Mouse (Mus musculus) forebrain, embryonic 12.5 days (tissue): ENCODE data around the gene Hist3h2ba. TPM values are rescaled to one million over a fixed set of nuclear protein-coding genes. Genes with fewer than 3 reads are reported as not detected.
"Not testable (repeated sequence)": the region's sequence is repeated elsewhere in the genome, so short reads cannot be mapped to it uniquely, and the experiment has no call there.

Experiments
- ATAC-seq: fragments of 200-750 bp; cut with Nextera tagmentation; 2 replicates; pipeline ENCODE4 v1.8.0; 2017; ENCODE audit warnings: moderate TSS enrichment; ENCODE audit not compliant: low FRiP score
- H3K27ac ChIP-seq: fragments of 300-500 bp; sonication (generic); 2 replicates; pipeline ENCODE4 v1.5.1; 2016; ENCODE audit warnings: mild to moderate bottlenecking
- H3K27me3 ChIP-seq: fragments of 300-500 bp; sonication (generic); 2 replicates; pipeline ENCODE4 v1.6.1; 2016; ENCODE audit warnings: mild to moderate bottlenecking
- H3K36me3 ChIP-seq: fragments of 300-500 bp; sonication (generic); replicated peaks from 2 replicates; pipeline ENCODE4 v1.6.1; 2016; ENCODE audit warnings: mild to moderate bottlenecking
- H3K4me1 ChIP-seq: fragments of 300-500 bp; sonication (generic); 2 replicates; pipeline ENCODE4 v1.6.1; 2016
- H3K4me2 ChIP-seq: fragments of 300-500 bp; sonication (generic); 2 replicates; pipeline ENCODE4 v1.6.1; 2016; ENCODE audit warnings: mild to moderate bottlenecking, moderate library complexity
- H3K4me3 ChIP-seq: fragments of 300-500 bp; sonication (generic); replicated peaks from 2 replicates; pipeline ENCODE4 v1.5.1; 2016; ENCODE audit warnings: mild to moderate bottlenecking
- H3K9ac ChIP-seq: fragments of 300-500 bp; sonication (generic); 2 replicates; pipeline ENCODE4 v1.6.1; 2016; ENCODE audit warnings: mild to moderate bottlenecking
- H3K9me3 ChIP-seq: fragments of 300-500 bp; sonication (generic); 2 replicates; pipeline ENCODE4 v1.6.1; 2016
- WGBS: fragments of 180-500 bp; shearing (Covaris S2); methylation state at CpG from one replicate; pipeline ENCODE4 v1.1.7; 2016; 5-methylcytosine and 5-hydroxymethylcytosine counted together
- polyA plus RNA-seq: library from polyadenylated mRNA; unstranded; fragments of >200 nt; fragmentation: Nextera tagmentation; extraction: Ambion mirVana; gene quantifications from 2 replicates; pipeline ENCODE4 v1.2.1, GENCODE M21; 2016

Hist3h2ba gene
- polyA plus RNA-seq, 1 experiment from 2014 or later, result 187 TPM

- 13% methylated on average over 23 of the region's 23 CpGs for WGBS
- peak overlapping the region; percentile 64 for H3K4me3 ChIP-seq
- peak overlapping the region; percentile 68 for H3K9ac ChIP-seq
- no peaks in the 10 kb centered on the region for H3K36me3 ChIP-seq
- ATAC-seq, result peak; percentile 61
- peak overlapping the region; percentile 99 for H3K27ac ChIP-seq
- peak overlapping the region; percentile 71 for H3K4me2 ChIP-seq
- peaks cover 7% of the 10 kb centered on the region; the same call in 1 of the 2 replicates for H3K27me3 ChIP-seq
- no peaks in the 10 kb centered on the region for H3K9me3 ChIP-seq
- H3K4me1 ChIP-seq, result peaks cover 28% of the 10 kb centered on the region
Observed at GRCm38 (mm10) chr11:58947798-58948528, 757 bp upstream of the Hist3h2ba start.

- WGBS, result 2% methylated on average over 20 of the region's 20 CpGs
- H3K4me3 ChIP-seq, result peak overlapping the region; percentile 64
- peak; percentile 47 for ATAC-seq
Observed at GRCm38 (mm10) chr11:58949480-58950431, 1.0 kb downstream of the Hist3h2ba start.

GRCm38 (mm10) chr11:58951210-58951609, 2.5 kb downstream of the Hist3h2ba start:
- Histone ChIP-seq H3K4me1 (peaks cover 38% of the 10 kb centered on the region), H3K36me3 (no peaks in the 10 kb centered on the region), H3K9me3 (no peaks in the 10 kb centered on the region), H3K4me2 (no peak overlapping the region), H3K9ac (no peak overlapping the region), H3K4me3 (no peak overlapping the region), H3K27ac (peak overlapping the region; percentile 53; the same call in 1 of the 2 replicates), H3K27me3 (no peaks in the 10 kb centered on the region)
- ATAC-seq, result no peak
- 71% methylated on average over 5 of the region's 5 CpGs for WGBS

More at GRCm38 (mm10) chr11:58949480-58950431, 1.0 kb downstream of the Hist3h2ba start:
- peak overlapping the region; percentile 91 for H3K9ac ChIP-seq
- H3K4me2 ChIP-seq, result peak overlapping the region; percentile 60
- H3K9me3 ChIP-seq, result no peaks in the 10 kb centered on the region
- H3K36me3 ChIP-seq, result no peaks in the 10 kb centered on the region
- H3K27ac ChIP-seq, result peak overlapping the region; percentile 99
- H3K27me3 ChIP-seq, result no peaks in the 10 kb centered on the region
- peaks cover 35% of the 10 kb centered on the region for H3K4me1 ChIP-seq

- under 1% methylated on average over 33 of the region's 33 CpGs for WGBS
- no peaks in the 10 kb centered on the region for H3K9me3 ChIP-seq
- H3K4me3 ChIP-seq, result peak overlapping the region; percentile 71
- ATAC-seq, result peak; percentile 39
- H3K9ac ChIP-seq, result peak overlapping the region; percentile 91
- peaks cover 9% of the 10 kb centered on the region for H3K36me3 ChIP-seq
- peak overlapping the region; percentile 100 for H3K27ac ChIP-seq
- no peaks in the 10 kb centered on the region for H3K27me3 ChIP-seq
- peak overlapping the region; percentile 92 for H3K4me2 ChIP-seq
- H3K4me1 ChIP-seq, result peaks cover 49% of the 10 kb centered on the region
Observed at GRCm38 (mm10) chr11:58953351-58954169, 4.8 kb downstream of the Hist3h2ba start.

GRCm38 (mm10) chr11:58954170-58954419, 5.4 kb downstream of the Hist3h2ba start:
- Histone ChIP-seq H3K4me3 (peak overlapping the region; percentile 71), H3K4me2 (peak overlapping the region; percentile 92), H3K27ac (peak overlapping the region; percentile 100), H3K9ac (peak overlapping the region; percentile 91), H3K4me1 (peaks cover 52% of the 10 kb centered on the region)
- H3K27me3 ChIP-seq, ATAC-seq, H3K36me3 ChIP-seq, H3K9me3 ChIP-seq: not testable (repeated sequence)
- WGBS, result under 1% methylated on average over 13 of the region's 17 CpGs

GRCm38 (mm10) chr11:58954420-58955142, 5.9 kb downstream of the Hist3h2ba start, which contains the start of the genes Hist3h2a and Trim17:
TSS of gene Hist3h2a (plus strand) at chr11:58954685.
TSS of gene Trim17 (plus strand) at chr11:58954685.
- peaks cover 57% of the 10 kb centered on the region for H3K4me1 ChIP-seq
- peak within 1 kb of the TSS; percentile 100 for H3K27ac ChIP-seq
- peak within 1 kb of the TSS; percentile 92 for H3K4me2 ChIP-seq
- peak; percentile 92 for ATAC-seq
- H3K9ac ChIP-seq, result peak within 1 kb of the TSS; percentile 96
- H3K27me3 ChIP-seq, result no peaks in the 10 kb centered on the region
- peaks cover 9% of the 10 kb centered on the region for H3K36me3 ChIP-seq
- peak within 1 kb of the TSS; percentile 71 for H3K4me3 ChIP-seq
- under 1% methylated on average over 49 of the region's 49 CpGs for WGBS
- no peaks in the 10 kb centered on the region for H3K9me3 ChIP-seq

GRCm38 (mm10) chr11:58955143-58955867, 6.6 kb downstream of the Hist3h2ba start:
- Histone ChIP-seq H3K36me3 (peaks cover 9% of the 10 kb centered on the region), H3K9me3 (no peaks in the 10 kb centered on the region), H3K27ac (peak overlapping the region; percentile 100), H3K9ac (peak overlapping the region; percentile 96), H3K4me1 (peaks cover 57% of the 10 kb centered on the region), H3K27me3 (no peaks in the 10 kb centered on the region), H3K4me2 (peak overlapping the region; percentile 78), H3K4me3 (peak overlapping the region; percentile 71)
- WGBS, result under 1% methylated on average over 20 of the region's 20 CpGs
- ATAC-seq, result peak; percentile 36; the same call in 1 of the 2 replicates

GRCm38 (mm10) chr11:58955868-58956257, 7.1 kb downstream of the Hist3h2ba start:
- Histone ChIP-seq H3K9me3 (no peaks in the 10 kb centered on the region), H3K27me3 (no peaks in the 10 kb centered on the region), H3K36me3 (peaks cover 9% of the 10 kb centered on the region), H3K9ac (peak overlapping the region; percentile 96), H3K27ac (peak overlapping the region; percentile 100), H3K4me1 (peaks cover 55% of the 10 kb centered on the region), H3K4me2 (peak overlapping the region; percentile 78), H3K4me3 (peak overlapping the region; percentile 71)
- WGBS, result 24% methylated on average over 8 of the region's 8 CpGs
- no peak for ATAC-seq

- H3K9me3 ChIP-seq, result peaks cover 6% of the 10 kb centered on the region
- peak overlapping the region; percentile 78 for H3K4me2 ChIP-seq
- no peak for ATAC-seq
- WGBS, result 95% methylated on average over 5 of the region's 5 CpGs
- peak overlapping the region; percentile 96 for H3K9ac ChIP-seq
- peak overlapping the region; percentile 71 for H3K4me3 ChIP-seq
- H3K4me1 ChIP-seq, result peaks cover 46% of the 10 kb centered on the region
- peaks cover 9% of the 10 kb centered on the region for H3K36me3 ChIP-seq
- H3K27me3 ChIP-seq, result peaks cover 9% of the 10 kb centered on the region; the same call in 1 of the 2 replicates
- no peak overlapping the region for H3K27ac ChIP-seq
Observed at GRCm38 (mm10) chr11:58957226-58957914, 8.7 kb downstream of the Hist3h2ba start.

GRCm38 (mm10) chr11:58958536-58958935, 9.8 kb downstream of the Hist3h2ba start:
- Histone ChIP-seq H3K4me3 (no peak overlapping the region), H3K4me2 (0 out of 2 replicates have a peak overlapping the region, but pooled peaks have one; percentile 19), H3K4me1 (peaks cover 39% of the 10 kb centered on the region), H3K9me3 (peaks cover 6% of the 10 kb centered on the region), H3K9ac (no peak overlapping the region), H3K36me3 (peaks cover 9% of the 10 kb centered on the region), H3K27me3 (peaks cover 9% of the 10 kb centered on the region; the same call in 1 of the 2 replicates), H3K27ac (no peak overlapping the region)
- 85% methylated on average over 6 of the region's 6 CpGs for WGBS
- no peak for ATAC-seq
